Mouse (Mus musculus) heart, embryonic 15.5 days (tissue): ENCODE results near the gene Amer1. TPM values are rescaled to one million over a fixed set of nuclear protein-coding genes. Genes with fewer than 3 reads are reported as not detected.

Source experiments
- polyA plus RNA-seq: library from polyadenylated mRNA; unstranded; fragments of >200 nt; fragmentation: Nextera tagmentation; extraction: Ambion mirVana; gene quantifications from 2 replicates; pipeline ENCODE4 v1.2.1, GENCODE M21; 2015

Amer1 gene
- polyA plus RNA-seq, 1 experiment from 2014 or later: 5.6 TPM

Other genes with a start within 250 kb of the Amer1 start
- gene Arhgef9, start 248.0 kb downstream of the Amer1 start, polyA plus RNA-seq: 9.0 and 12.3 TPM in 2 replicates
- 3.0 and 4.3 TPM in 2 replicates for gene Asb12, start 113.1 kb upstream of the Amer1 start, polyA plus RNA-seq
- gene Pfn5, start 113.2 kb upstream of the Amer1 start, polyA plus RNA-seq: not detected in 2 replicates
- 6.2 and 7.6 TPM in 2 replicates for gene Zc4h2, start 213.6 kb upstream of the Amer1 start, polyA plus RNA-seq